In the genomic region with DNA sequence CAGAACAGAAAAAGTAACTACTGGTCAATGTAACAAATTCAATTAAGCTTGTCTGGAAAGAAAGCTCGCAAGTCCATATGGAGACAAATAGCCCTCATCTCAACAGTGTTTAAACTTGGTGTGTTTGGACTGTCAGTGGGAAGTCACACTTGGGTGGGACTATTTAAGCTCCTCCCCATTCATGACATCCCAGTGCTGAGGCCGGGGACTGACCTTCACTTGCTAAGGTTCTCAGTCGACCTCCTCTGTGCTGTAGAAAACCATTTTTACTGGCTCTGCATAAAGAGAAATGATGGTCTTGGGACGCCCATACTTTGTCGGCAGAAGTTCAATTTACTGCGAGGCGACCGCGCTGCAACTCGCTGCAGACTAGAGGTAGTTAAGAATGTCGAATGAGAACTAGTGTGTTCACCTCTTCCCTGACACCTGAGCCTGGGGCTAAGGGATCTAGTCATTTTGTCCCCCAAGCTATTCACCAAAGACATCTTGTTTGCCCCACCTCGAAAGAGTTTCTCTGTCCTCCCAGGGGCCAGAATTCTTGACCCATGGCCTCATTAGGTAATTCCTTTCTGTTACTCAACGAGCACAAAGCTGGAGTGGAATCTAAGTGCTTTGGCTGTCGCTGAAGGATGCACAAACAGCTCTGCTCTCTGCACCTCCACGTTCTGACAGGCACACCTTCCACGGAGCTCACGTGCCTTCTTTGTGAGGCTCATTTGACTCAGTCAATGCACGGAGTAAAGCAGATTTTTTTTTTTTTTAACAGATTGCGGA, we compare ENCODE assay signal across 10 mouse cellular contexts. TPM values are rescaled to one million over a fixed set of nuclear protein-coding genes. Genes with fewer than 3 reads are reported as not detected.
DNase-seq lines count a peak whose midpoint lies in the region; ATAC-seq lines count a peak whose summit lies in the region.
"Had no signal": no experiment of that assay in that cellular context is flagged by ENCODE, and none has a peak within 500 bp of the region (broad histone marks: within the 10 kb centered on the region; RNA-seq: fewer than 3 reads in every experiment).

No protein-coding gene starts in this region.

- H3K4me3 ChIP-seq in lung, embryonic 15.5 days: no peak overlapping the region

- H3K27me3 ChIP-seq in lung, embryonic 15.5 days: no peaks in the 10 kb centered on the region

- no peak overlapping the region for H3K9ac ChIP-seq in lung, embryonic 15.5 days

- no peaks in the 10 kb centered on the region for H3K9me3 ChIP-seq in lung, embryonic 15.5 days

- no peaks in the 10 kb centered on the region for H3K36me3 ChIP-seq in lung, embryonic 15.5 days

- peaks cover 34% of the 10 kb centered on the region for H3K4me1 ChIP-seq in lung, embryonic 15.5 days

- H3K4me2 ChIP-seq in lung, embryonic 15.5 days: no peak overlapping the region
- H3K4me2 ChIP-seq: hindbrain, embryonic 14.5 days had no signal

- intact Hi-C loops in heart, postnatal 25 days (cut with DNase I): loop anchor here (1.0 to 5.0 kb wide), 2 partner anchors 61 to 126 kb away; partner anchors contain the start of gene Pbp2

- ATAC-seq in lung, embryonic 15.5 days (ENCODE audit: borderline replicate concordance, extremely low read depth, low FRiP score, low TSS enrichment): no peak

- DNase-seq in heart, adult 8-10 months (ENCODE audit: low spot score): peak; percentile 7
- no peak for DNase-seq in heart, postnatal 25 days (ENCODE audit: low spot score)
- DNase-seq in ES-CJ7 (ENCODE audit: low read depth, low spot score): peak; percentile 22
- peak; percentile 70 for DNase-seq in gonadal fat pad, adult 2 months (ENCODE audit: low read depth)
- DNase-seq in B cell, adult 2 months: no peak
- no peak for DNase-seq in left cerebral cortex, adult 9 months (ENCODE audit: low spot score in 2 of 2)
- DNase-seq in urinary bladder, postnatal 25 days (ENCODE audit: low spot score): no peak

- 48% methylated on average over 19 of the region's 19 CpGs for WGBS in lung, embryonic 15.5 days

- peak overlapping the region; percentile 75 for H3K27ac ChIP-seq in lung, embryonic 15.5 days

RNA-seq across cellular contexts. Expression of gene Gsg1, which starts 3.0 kb away (rescaled TPM):
- under 1 TPM; 0.31 to 0.47 (median 0.42) TPM for total RNA-seq in heart, adult 8-10 months (2022)
- under 1 TPM; 0.34 to 0.47 TPM for total RNA-seq in heart, postnatal 25 days (2021)
- 34.3 and 36.9 TPM in 2 replicates for polyA plus RNA-seq in gonadal fat pad, adult 2 months (2012; rRNA removed)
- polyA plus RNA-seq in lung, embryonic 15.5 days (2015; fragmentation: Nextera tagmentation; extraction: Ambion mirVana): 6.9 and 7.3 TPM in 2 replicates

RNA-seq across cellular contexts. Expression of gene Hebp1, which starts 53.3 kb away (rescaled TPM):
- 10 to 100 TPM; 56.9 to 61.7 (median 58.6) TPM for total RNA-seq in heart, adult 8-10 months (2022)
- 10 to 100 TPM; 40.0 to 43.4 TPM for total RNA-seq in heart, postnatal 25 days (2021)
- polyA plus RNA-seq in gonadal fat pad, adult 2 months (2012; rRNA removed): 72.8 and 134 TPM in 2 replicates
- 9.6 and 10.0 TPM in 2 replicates for polyA plus RNA-seq in lung, embryonic 15.5 days (2015; fragmentation: Nextera tagmentation; extraction: Ambion mirVana)

RNA-seq across cellular contexts. Expression of gene Fam234b, which starts 53.3 kb away (rescaled TPM):
- total RNA-seq in heart, adult 8-10 months (2022): 10 to 100 TPM in 2 of 4 experiments, 1 to 10 TPM in 2; 7.1 to 11.9 (median 10.3) TPM
- total RNA-seq in heart, postnatal 25 days (2021): 1 to 10 TPM; 6.5 to 6.7 TPM
- 16.7 and 18.9 TPM in 2 replicates for polyA plus RNA-seq in gonadal fat pad, adult 2 months (2012; rRNA removed)
- 21.1 and 23.3 TPM in 2 replicates for polyA plus RNA-seq in lung, embryonic 15.5 days (2015; fragmentation: Nextera tagmentation; extraction: Ambion mirVana)

RNA-seq across cellular contexts. Expression of gene Pbp2, which starts 59.1 kb away (rescaled TPM):
- not detected for total RNA-seq in heart, adult 8-10 months (2022)
- not detected for total RNA-seq in heart, postnatal 25 days (2021)
- polyA plus RNA-seq in gonadal fat pad, adult 2 months (2012; rRNA removed): 0.61 and 1.1 TPM in 2 replicates
- polyA plus RNA-seq in lung, embryonic 15.5 days (2015; fragmentation: Nextera tagmentation; extraction: Ambion mirVana): 0.22 and 0.36 TPM in 2 replicates
- polyA plus RNA-seq: forebrain, embryonic 14.5 days had no signal

Comparison
In these comparisons a context has a peak if more than half of its experiments do, and no peak if none do; other contexts are left out.
1. DNase-seq: peak in heart, adult 8-10 months (single experiment), ES-CJ7 (single experiment) and gonadal fat pad, adult 2 months (single experiment); none in heart, postnatal 25 days (single experiment), B cell, adult 2 months (0 of 2), left cerebral cortex, adult 9 months (0 of 2) and urinary bladder, postnatal 25 days (single experiment).